Mouse (Mus musculus) cerebellum, adult 2 months (tissue): Measurements from ENCODE around the gene Clmn. TPM values are rescaled to one million over a fixed set of nuclear protein-coding genes. Genes with fewer than 3 reads are reported as not detected.
"Not testable (repeated sequence)": the region's sequence is repeated elsewhere in the genome, so short reads cannot be mapped to it uniquely, and the experiment has no call there.

ENCODE experiments used
- DNase-seq, 2 experiments: peaks; one replicate each; pipeline ENCODE4 v3.0.0; 2021
- H3K27ac ChIP-seq: fragments of 200-500 bp; 2 replicates; pipeline ENCODE4 v1.5.1; 2012; ENCODE audit warnings: low read length, control low read depth, inconsistent platforms; ENCODE audit not compliant: insufficient read depth
- H3K27me3 ChIP-seq: fragments of 200-500 bp; 2 replicates; pipeline ENCODE4 v1.6.1; 2012; ENCODE audit warnings: inconsistent platforms, mild to moderate bottlenecking, low read length, moderate library complexity; ENCODE audit not compliant: control insufficient read depth, insufficient read depth
- H3K4me1 ChIP-seq: fragments of 200-500 bp; 2 replicates; pipeline ENCODE4 v1.6.1; 2011; ENCODE audit warnings: low read length; ENCODE audit not compliant: control insufficient read depth, insufficient read depth
- H3K4me3 ChIP-seq: fragments of 200-500 bp; replicated peaks from 2 replicates; pipeline ENCODE3; 2011; ENCODE audit warnings: mild to moderate bottlenecking, low read depth, low read length, control low read depth; ENCODE audit not compliant: insufficient read depth
- CTCF ChIP-seq: fragments of 200-500 bp; IDR thresholded peaks from 2 replicates; pipeline ENCODE4 v1.5.1; 2011; ENCODE audit warnings: low read depth, mild to moderate bottlenecking, control low read depth, low read length, moderate library complexity, borderline replicate concordance; ENCODE audit not compliant: insufficient read depth
- POLR2A ChIP-seq: fragments of 200-500 bp; IDR thresholded peaks from 2 replicates; pipeline ENCODE4 v1.6.1; 2011; ENCODE audit warnings: low read length, control low read depth, borderline replicate concordance; ENCODE audit not compliant: insufficient read depth
- WGBS: fragments of 180-500 bp; shearing (Covaris S2); methylation state at CpG from one replicate; pipeline ENCODE4 v1.1.7; 2018; 5-methylcytosine and 5-hydroxymethylcytosine counted together
- polyA plus RNA-seq: library from polyadenylated mRNA; depleted of rRNA; stranded (reverse); fragments of >200 nt; gene quantifications from 2 replicates; pipeline ENCODE4 v1.2.3, GENCODE M21; 2012

Gene Clmn
- polyA plus RNA-seq, 1 experiment = 30.6 TPM

- 93% methylated on average over 6 of the region's 6 CpGs for WGBS
- no peak overlapping the region for H3K27ac ChIP-seq
- DNase-seq = no peak
- peaks cover 5% of the 10 kb centered on the region; the same call in 1 of the 2 replicates for H3K4me1 ChIP-seq
- no peaks in the 10 kb centered on the region for H3K27me3 ChIP-seq
- no peak overlapping the region for H3K4me3 ChIP-seq
- TF ChIP-seq CTCF = no peak
- no peak for TF ChIP-seq POLR2A
Observed at GRCm38 (mm10) chr12:104836230-104836629, 28.6 kb downstream of the Clmn start.

- Histone ChIP-seq H3K4me3 (no peak overlapping the region), H3K27ac (no peak overlapping the region), H3K27me3 (no peaks in the 10 kb centered on the region), H3K4me1 (no peaks in the 10 kb centered on the region)
- DNase-seq = no peak
- TF ChIP-seq POLR2A (no peak), CTCF (no peak)
- 80% methylated on average over 19 of the region's 19 CpGs for WGBS
Observed at GRCm38 (mm10) chr12:104835369-104836094, 29.3 kb downstream of the Clmn start.

- no peak overlapping the region for H3K27ac ChIP-seq
- no peaks in the 10 kb centered on the region for H3K27me3 ChIP-seq
- no peak for DNase-seq
- H3K4me1 ChIP-seq = no peaks in the 10 kb centered on the region
- 87% methylated on average over 4 of the region's 4 CpGs for WGBS
- TF ChIP-seq CTCF (no peak), POLR2A (no peak)
- H3K4me3 ChIP-seq = no peak overlapping the region
Observed at GRCm38 (mm10) chr12:104834772-104835171, 30.1 kb downstream of the Clmn start.

GRCm38 (mm10) chr12:104830666-104831435 is 34.0 kb downstream of the Clmn start:
- no peaks in the 10 kb centered on the region for H3K27me3 ChIP-seq
- no peak overlapping the region for H3K27ac ChIP-seq
- TF ChIP-seq POLR2A (no peak), CTCF (no peak)
- no peaks in the 10 kb centered on the region for H3K4me1 ChIP-seq
- DNase-seq = no peak
- 86% methylated on average over 17 of the region's 17 CpGs for WGBS
- H3K4me3 ChIP-seq = no peak overlapping the region

GRCm38 (mm10) chr12:104830283-104830639 is 34.6 kb downstream of the Clmn start:
- 85% methylated on average over 7 of the region's 7 CpGs for WGBS
- no peak overlapping the region for H3K4me3 ChIP-seq
- H3K27me3 ChIP-seq = no peaks in the 10 kb centered on the region
- no peak overlapping the region for H3K27ac ChIP-seq
- no peaks in the 10 kb centered on the region for H3K4me1 ChIP-seq
- TF ChIP-seq CTCF = no peak
- DNase-seq = no peak

GRCm38 (mm10) chr12:104829596-104830282 is 35.1 kb downstream of the Clmn start:
- no peak overlapping the region for H3K27ac ChIP-seq
- WGBS = 72% methylated on average over 6 of the region's 6 CpGs
- no peak for TF ChIP-seq POLR2A
- no peak; the same call in 1 of the 2 replicates for TF ChIP-seq CTCF

GRCm38 (mm10) chr12:104828986-104829385 is 35.9 kb downstream of the Clmn start:
- 96% methylated on average over 4 of the region's 4 CpGs for WGBS
- not testable (repeated sequence) for H3K4me3 ChIP-seq, H3K4me1 ChIP-seq, H3K27ac ChIP-seq, H3K27me3 ChIP-seq, DNase-seq

More at GRCm38 (mm10) chr12:104829596-104830282, 35.1 kb downstream of the Clmn start:
- no peaks in the 10 kb centered on the region; the same call in 1 of the 2 replicates for H3K4me1 ChIP-seq
- DNase-seq = no peak
- no peak overlapping the region for H3K4me3 ChIP-seq
- no peaks in the 10 kb centered on the region for H3K27me3 ChIP-seq
